8 mouse cellular contexts compared by ENCODE assay signal in genomic region chr9:48447783-48448209, GRCm38 (mm10). TPM values are rescaled to one million over a fixed set of nuclear protein-coding genes. Genes with fewer than 3 reads are reported as not detected.
DNase-seq lines count a peak whose midpoint lies in the region; ATAC-seq lines count a peak whose summit lies in the region.

No protein-coding gene starts in this region.

- intact Hi-C loops in heart, postnatal 25 days (cut with DNase I) = loop anchor here (5.0 kb wide), 1 partner anchor 110 kb away; no protein-coding TSS in a partner anchor

- DNase-seq in heart, adult 11 months = peak; percentile 60
- DNase-seq in heart, postnatal 25 days (ENCODE audit: low spot score) = no peak
- DNase-seq in 416B (ENCODE audit: low read depth) = peak; percentile 87
- peak; percentile 6 for DNase-seq in Muller cell, postnatal 12 days (ENCODE audit: inconsistent ontology term)
- no peak for DNase-seq in frontal cortex, postnatal 10 days (ENCODE audit: low spot score in 2 of 2)
- DNase-seq in left cerebral cortex, adult 9 months (ENCODE audit: low spot score in 2 of 2) = no peak

- peak; percentile 78 for ATAC-seq in erythroid progenitor cell, adult 5-6 weeks (replicated peaks; ENCODE audit: low FRiP score, poor library complexity, severe bottlenecking)
- ATAC-seq in megakaryocyte-erythroid progenitor cell, adult 5-6 weeks (replicated peaks; ENCODE audit: low FRiP score, low TSS enrichment, poor library complexity, severe bottlenecking) = peak; percentile 82

RNA-seq across cellular contexts. Expression of gene Rexo2, which starts 32.6 kb away (rescaled TPM):
- 10 to 100 TPM; 64.7 to 67.1 TPM for total RNA-seq in heart, postnatal 25 days (2021)
- 60.4 and 69.6 TPM in 2 replicates for total RNA-seq in erythroid progenitor cell, adult 5-6 weeks (2015; ENCODE audit: low replicate concordance)
- 69.2 and 100 TPM in 2 replicates for total RNA-seq in erythroid progenitor cell, adult 5-6 weeks (2017; ENCODE audit: low replicate concordance)
- 209 and 214 TPM in 2 replicates for total RNA-seq in megakaryocyte-erythroid progenitor cell, adult 5-6 weeks (2014; fragmentation: Nextera tagmentation)
- total RNA-seq in megakaryocyte-erythroid progenitor cell, adult 5-6 weeks (2017) = 319 and 373 TPM in 2 replicates

RNA-seq across cellular contexts. Expression of gene Rbm7, which starts 47.3 kb away (rescaled TPM):
- total RNA-seq in heart, postnatal 25 days (2021) = 10 to 100 TPM; 22.0 to 22.4 TPM
- 41.5 and 48.3 TPM in 2 replicates for total RNA-seq in erythroid progenitor cell, adult 5-6 weeks (2015; ENCODE audit: low replicate concordance)
- total RNA-seq in erythroid progenitor cell, adult 5-6 weeks (2017; ENCODE audit: low replicate concordance) = 32.2 and 41.5 TPM in 2 replicates
- 76.9 and 82.0 TPM in 2 replicates for total RNA-seq in megakaryocyte-erythroid progenitor cell, adult 5-6 weeks (2014; fragmentation: Nextera tagmentation)
- 102 and 112 TPM in 2 replicates for total RNA-seq in megakaryocyte-erythroid progenitor cell, adult 5-6 weeks (2017)

RNA-seq across cellular contexts. Expression of gene Gm5617, which starts 47.4 kb away (rescaled TPM):
- total RNA-seq in heart, postnatal 25 days (2021) = 10 to 100 TPM; 26.1 to 27.1 TPM
- 3.4 and 21.3 TPM in 2 replicates for total RNA-seq in erythroid progenitor cell, adult 5-6 weeks (2015; ENCODE audit: low replicate concordance)
- total RNA-seq in erythroid progenitor cell, adult 5-6 weeks (2017; ENCODE audit: low replicate concordance) = 4.6 and 5.2 TPM in 2 replicates
- total RNA-seq in megakaryocyte-erythroid progenitor cell, adult 5-6 weeks (2014; fragmentation: Nextera tagmentation) = 11.3 and 17.5 TPM in 2 replicates
- 1.4 and 8.0 TPM in 2 replicates for total RNA-seq in megakaryocyte-erythroid progenitor cell, adult 5-6 weeks (2017)

Comparison
In these comparisons a context has a peak if more than half of its experiments do, and no peak if none do; other contexts are left out.
1. DNase-seq: peak in heart, adult 11 months (single experiment), 416B (single experiment) and Muller cell, postnatal 12 days (single experiment); none in heart, postnatal 25 days (single experiment), frontal cortex, postnatal 10 days (0 of 2) and left cerebral cortex, adult 9 months (0 of 2).